Mouse (Mus musculus) small intestine, adult 2 months (tissue): ENCODE measurements at regions not wholly inside any gene's neighbourhood (a gene's known extent, or its start where the extent isn't known, plus 50 kb on each side); places are given as distances from the start of the nearest gene placed in this dataset.

Experiments used
- CTCF ChIP-seq: fragments of 200-500 bp; IDR thresholded peaks from 2 replicates; pipeline ENCODE4 v1.5.1; 2012; ENCODE audit warnings: low read depth, mild to moderate bottlenecking, control low read depth, inconsistent platforms, low read length, moderate library complexity, mixed read lengths; ENCODE audit not compliant: insufficient replicate concordance, insufficient read length; ENCODE audit errors: extremely low read depth
- POLR2A ChIP-seq: fragments of 200-500 bp; IDR thresholded peaks from 2 replicates; pipeline ENCODE4 v1.6.1; 2012; ENCODE audit warnings: low read depth, mild to moderate bottlenecking, control low read depth, inconsistent platforms, low read length, moderate library complexity

DNA sequence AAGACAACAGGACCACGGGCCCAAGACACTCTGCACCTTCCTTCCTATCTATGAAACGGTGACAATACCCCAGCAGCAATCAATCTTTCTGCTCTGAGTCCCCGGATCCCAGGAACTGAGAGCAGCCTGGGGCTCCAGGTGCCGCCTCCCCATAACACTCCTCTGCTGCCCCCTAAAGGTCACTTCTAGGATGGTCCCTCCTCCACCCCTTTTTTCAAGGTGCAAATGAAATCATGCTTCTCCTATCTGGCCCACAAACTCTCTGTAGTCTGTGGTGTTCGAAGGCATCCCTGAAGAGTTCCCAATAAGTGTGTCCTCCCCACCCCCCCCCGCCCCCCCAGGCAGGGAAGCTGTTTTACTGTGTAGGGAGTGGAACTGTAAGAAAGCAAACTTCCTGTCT lies 147.9 kb downstream of the Unc5cl start:
- peak; percentile 79 for TF ChIP-seq CTCF
- no peak for TF ChIP-seq POLR2A
